Mouse (Mus musculus): ENCODE data around the gene Sowaha. TPM values are rescaled to one million over a fixed set of nuclear protein-coding genes. Genes with fewer than 3 reads are reported as not detected.

Sowaha gene
- polyA plus RNA-seq, 1 experiment from 2014 or later, result 1.1 TPM

GRCm38 (mm10) chr11:53507098-53507805, 27.2 kb upstream of the Sowaha start:
- H3K27ac ChIP-seq (ENCODE audit: low read depth, low read length), result no peak overlapping the region
- 72% methylated on average over 9 of the region's 9 CpGs for WGBS
- H3K9ac ChIP-seq (ENCODE audit: low read depth, low read length), result no peak overlapping the region
- H3K9me3 ChIP-seq (ENCODE audit: control insufficient read depth), result no peaks in the 10 kb centered on the region
- no peak overlapping the region for H3K4me3 ChIP-seq (ENCODE audit: low read depth, low read length)
- no peak for TF ChIP-seq CTCF (IDR thresholded peaks at IDR 0.05; ENCODE audit: low read depth)
- H3K36me3 ChIP-seq (ENCODE audit: control insufficient read depth, insufficient read depth), result no peaks in the 10 kb centered on the region
- no peak for ATAC-seq
- no peak overlapping the region for H3K4me2 ChIP-seq (replicated peaks; ENCODE audit: low read depth)
- no peaks in the 10 kb centered on the region for H3K4me1 ChIP-seq (replicated peaks; ENCODE audit: control insufficient read depth, insufficient read depth, low read length)
- H3K27me3 ChIP-seq (replicated peaks; ENCODE audit: control insufficient read depth, insufficient read depth, low read length), result no peaks in the 10 kb centered on the region

- Histone ChIP-seq H3K36me3 (ENCODE audit: control insufficient read depth, insufficient read depth) (no peaks in the 10 kb centered on the region), H3K9me3 (ENCODE audit: control insufficient read depth) (no peaks in the 10 kb centered on the region), H3K27me3 (replicated peaks; ENCODE audit: control insufficient read depth, insufficient read depth, low read length) (no peaks in the 10 kb centered on the region), H3K4me1 (replicated peaks; ENCODE audit: control insufficient read depth, insufficient read depth, low read length) (no peaks in the 10 kb centered on the region), H3K27ac (ENCODE audit: low read depth, low read length) (no peak overlapping the region), H3K4me2 (replicated peaks; ENCODE audit: low read depth) (no peak overlapping the region), H3K4me3 (ENCODE audit: low read depth, low read length) (no peak overlapping the region), H3K9ac (ENCODE audit: low read depth, low read length) (no peak overlapping the region)
- ATAC-seq, result no peak
- 79% methylated on average over 5 of the region's 5 CpGs for WGBS
- no peak for TF ChIP-seq CTCF (IDR thresholded peaks at IDR 0.05; ENCODE audit: low read depth)
Observed at GRCm38 (mm10) chr11:53505026-53505663, 25.1 kb upstream of the Sowaha start.

- no peak overlapping the region for H3K4me3 ChIP-seq (ENCODE audit: low read depth, low read length)
- H3K36me3 ChIP-seq (ENCODE audit: control insufficient read depth, insufficient read depth), result no peaks in the 10 kb centered on the region
- H3K4me1 ChIP-seq (replicated peaks; ENCODE audit: control insufficient read depth, insufficient read depth, low read length), result no peaks in the 10 kb centered on the region
- no peak for ATAC-seq
- H3K27ac ChIP-seq (ENCODE audit: low read depth, low read length), result no peak overlapping the region
- H3K27me3 ChIP-seq (replicated peaks; ENCODE audit: control insufficient read depth, insufficient read depth, low read length), result no peaks in the 10 kb centered on the region
- H3K4me2 ChIP-seq (replicated peaks; ENCODE audit: low read depth), result no peak overlapping the region
- no peak for TF ChIP-seq CTCF (IDR thresholded peaks at IDR 0.05; ENCODE audit: low read depth)
- H3K9me3 ChIP-seq (ENCODE audit: control insufficient read depth), result no peaks in the 10 kb centered on the region
- 81% methylated on average over 8 of the region's 8 CpGs for WGBS
- no peak overlapping the region for H3K9ac ChIP-seq (ENCODE audit: low read depth, low read length)
Observed at GRCm38 (mm10) chr11:53504376-53504775, 24.3 kb upstream of the Sowaha start.

GRCm38 (mm10) chr11:53503738-53504137, 23.7 kb upstream of the Sowaha start:
- no peak overlapping the region for H3K9ac ChIP-seq (ENCODE audit: low read depth, low read length)
- WGBS, result 66% methylated on average over 5 of the region's 5 CpGs
- H3K27me3 ChIP-seq (replicated peaks; ENCODE audit: control insufficient read depth, insufficient read depth, low read length), result no peaks in the 10 kb centered on the region
- no peaks in the 10 kb centered on the region for H3K4me1 ChIP-seq (replicated peaks; ENCODE audit: control insufficient read depth, insufficient read depth, low read length)
- H3K4me2 ChIP-seq (replicated peaks; ENCODE audit: low read depth), result no peak overlapping the region
- ATAC-seq, result no peak
- H3K27ac ChIP-seq (ENCODE audit: low read depth, low read length), result no peak overlapping the region
- H3K9me3 ChIP-seq (ENCODE audit: control insufficient read depth), result no peaks in the 10 kb centered on the region
- H3K36me3 ChIP-seq (ENCODE audit: control insufficient read depth, insufficient read depth), result no peaks in the 10 kb centered on the region
- TF ChIP-seq CTCF (IDR thresholded peaks at IDR 0.05; ENCODE audit: low read depth), result no peak
- H3K4me3 ChIP-seq (ENCODE audit: low read depth, low read length), result no peak overlapping the region

GRCm38 (mm10) chr11:53502039-53502765, 22.1 kb upstream of the Sowaha start:
- Histone ChIP-seq H3K4me3 (ENCODE audit: low read depth, low read length) (no peak overlapping the region), H3K36me3 (ENCODE audit: control insufficient read depth, insufficient read depth) (no peaks in the 10 kb centered on the region), H3K4me1 (replicated peaks; ENCODE audit: control insufficient read depth, insufficient read depth, low read length) (no peaks in the 10 kb centered on the region), H3K27me3 (replicated peaks; ENCODE audit: control insufficient read depth, insufficient read depth, low read length) (no peaks in the 10 kb centered on the region), H3K4me2 (replicated peaks; ENCODE audit: low read depth) (no peak overlapping the region), H3K9me3 (ENCODE audit: control insufficient read depth) (no peaks in the 10 kb centered on the region), H3K9ac (ENCODE audit: low read depth, low read length) (no peak overlapping the region), H3K27ac (ENCODE audit: low read depth, low read length) (no peak overlapping the region)
- peak; percentile 38 for TF ChIP-seq CTCF (IDR thresholded peaks at IDR 0.05; ENCODE audit: low read depth)
- no peak for ATAC-seq
- WGBS, result 84% methylated on average over 8 of the region's 8 CpGs

GRCm38 (mm10) chr11:53500569-53500968, 20.5 kb upstream of the Sowaha start:
- no peaks in the 10 kb centered on the region for H3K9me3 ChIP-seq (ENCODE audit: control insufficient read depth)
- no peaks in the 10 kb centered on the region for H3K36me3 ChIP-seq (ENCODE audit: control insufficient read depth, insufficient read depth)
- ATAC-seq, result peak; percentile 51; the same call in 1 of the 2 replicates
- H3K27me3 ChIP-seq (replicated peaks; ENCODE audit: control insufficient read depth, insufficient read depth, low read length), result no peaks in the 10 kb centered on the region
- TF ChIP-seq CTCF (IDR thresholded peaks at IDR 0.05; ENCODE audit: low read depth), result no peak
- no peak overlapping the region for H3K4me2 ChIP-seq (replicated peaks; ENCODE audit: low read depth)
- no peak overlapping the region for H3K4me3 ChIP-seq (ENCODE audit: low read depth, low read length)
- no peak overlapping the region for H3K9ac ChIP-seq (ENCODE audit: low read depth, low read length)
- H3K4me1 ChIP-seq (replicated peaks; ENCODE audit: control insufficient read depth, insufficient read depth, low read length), result no peaks in the 10 kb centered on the region
- 7% methylated on average over 11 of the region's 11 CpGs for WGBS
- H3K27ac ChIP-seq (ENCODE audit: low read depth, low read length), result no peak overlapping the region

All from intestine, postnatal 0 days (tissue).